Mouse (Mus musculus) liver, embryonic 13.5 days (tissue): ENCODE measurements around the gene Actrt1. TPM values are rescaled to one million over a fixed set of nuclear protein-coding genes. Genes with fewer than 3 reads are reported as not detected.

Experiments used
- ATAC-seq: fragments of 200-750 bp; cut with Nextera tagmentation; 2 replicates; pipeline ENCODE4 v1.8.0; 2017; ENCODE audit warnings: low read depth, mild to moderate bottlenecking, moderate number of reproducible peaks, moderate library complexity
- DNase-seq: peaks from one replicate; pipeline ENCODE4 v3.0.0; 2022
- H3K27ac ChIP-seq: fragments of 300-500 bp; sonication (generic); 2 replicates; pipeline ENCODE4 v1.5.1; 2015; ENCODE audit warnings: moderate library complexity, mild to moderate bottlenecking, inconsistent platforms
- H3K27me3 ChIP-seq: fragments of 300-500 bp; sonication (generic); 2 replicates; pipeline ENCODE4 v1.6.1; 2015; ENCODE audit warnings: mild to moderate bottlenecking, inconsistent platforms
- H3K36me3 ChIP-seq: fragments of 300-500 bp; sonication (generic); 2 replicates; pipeline ENCODE4 v1.6.1; 2015; ENCODE audit warnings: mild to moderate bottlenecking, inconsistent platforms
- H3K4me1 ChIP-seq: fragments of 300-500 bp; sonication (generic); replicated peaks from 2 replicates; pipeline ENCODE4 v1.6.1; 2015; ENCODE audit warnings: inconsistent platforms
- H3K4me2 ChIP-seq: fragments of 300-500 bp; sonication (generic); 2 replicates; pipeline ENCODE4 v1.6.1; 2015; ENCODE audit warnings: inconsistent platforms, mild to moderate bottlenecking, moderate library complexity
- H3K4me3 ChIP-seq: fragments of 300-500 bp; sonication (generic); replicated peaks from 2 replicates; pipeline ENCODE4 v1.5.1; 2015; ENCODE audit warnings: mild to moderate bottlenecking, inconsistent platforms
- H3K9ac ChIP-seq: fragments of 300-500 bp; sonication (generic); 2 replicates; pipeline ENCODE4 v1.6.1; 2015; ENCODE audit warnings: mild to moderate bottlenecking, inconsistent platforms
- H3K9me3 ChIP-seq: fragments of 300-500 bp; sonication (generic); replicated peaks from 2 replicates; pipeline ENCODE4 v1.6.1; 2016; ENCODE audit warnings: inconsistent platforms
- WGBS: fragments of 180-500 bp; shearing (Covaris S2); methylation state at CpG from one replicate; pipeline ENCODE4 v1.1.7; 2015; ENCODE audit not compliant: insufficient replicate concordance; 5-methylcytosine and 5-hydroxymethylcytosine counted together
- polyA plus RNA-seq: library from polyadenylated mRNA; unstranded; fragments of >200 nt; fragmentation: Nextera tagmentation; extraction: Ambion mirVana; gene quantifications from 2 replicates; pipeline ENCODE4 v1.2.1, GENCODE M21; 2015

Gene Actrt1
- not detected in 2 replicates for polyA plus RNA-seq

- H3K36me3 ChIP-seq: no peaks in the 10 kb centered on the region
These were observed at the start of gene Actrt1 for GRCm38 (mm10) chrX:46328707-46329106. Gene Actrt1 (plus strand): TSS chrX:46329007.

GRCm38 (mm10) chrX:46331463-46332115 is 2.8 kb downstream of the Actrt1 start:
- H3K27ac ChIP-seq: no peak overlapping the region
- H3K9ac ChIP-seq: no peak overlapping the region
- H3K4me2 ChIP-seq: no peak overlapping the region
- no peaks in the 10 kb centered on the region for H3K4me1 ChIP-seq
- DNase-seq (no peak), ATAC-seq (no peak)
- no peaks in the 10 kb centered on the region for H3K36me3 ChIP-seq
- WGBS: 40% methylated on average over 1 of the region's 1 CpGs
- no peak overlapping the region for H3K4me3 ChIP-seq
- no peaks in the 10 kb centered on the region for H3K27me3 ChIP-seq
- no peaks in the 10 kb centered on the region for H3K9me3 ChIP-seq

More at GRCm38 (mm10) chrX:46328707-46329106, at the start of gene Actrt1:
- Histone ChIP-seq H3K4me3 (no peak within 1 kb of the TSS), H3K9ac (no peak within 1 kb of the TSS), H3K9me3 (no peaks in the 10 kb centered on the region), H3K4me2 (no peak within 1 kb of the TSS), H3K4me1 (no peaks in the 10 kb centered on the region), H3K27me3 (no peaks in the 10 kb centered on the region), H3K27ac (no peak within 1 kb of the TSS)
- DNase-seq (no peak), ATAC-seq (no peak)
